Mouse (Mus musculus) embryonic fibroblast, embryonic 13.5 days (primary cell): ENCODE results near the gene Ptx3. TPM values are rescaled to one million over a fixed set of nuclear protein-coding genes. Genes with fewer than 3 reads are reported as not detected.
"Not testable (repeated sequence)": the region's sequence is repeated elsewhere in the genome, so short reads cannot be mapped to it uniquely, and the experiment has no call there.

Experiments
- H3K27ac ChIP-seq: 2 replicates; pipeline ENCODE4 v1.5.1; 2012; ENCODE audit warnings: low read length, control low read depth, inconsistent platforms; ENCODE audit not compliant: insufficient read depth
- H3K4me1 ChIP-seq: 2 replicates; pipeline ENCODE4 v1.6.1; 2011; ENCODE audit warnings: low read length; ENCODE audit not compliant: control insufficient read depth, insufficient read depth
- H3K4me3 ChIP-seq: 2 replicates; pipeline ENCODE4 v1.5.1; 2011; ENCODE audit warnings: mild to moderate bottlenecking, control low read depth, low read length; ENCODE audit not compliant: insufficient read depth
- CTCF ChIP-seq: IDR thresholded peaks from 2 replicates; pipeline ENCODE4 v1.5.1; 2011; ENCODE audit warnings: mild to moderate bottlenecking, control low read depth, low read length, moderate library complexity, borderline replicate concordance; ENCODE audit not compliant: insufficient read depth
- POLR2A ChIP-seq: IDR thresholded peaks from 2 replicates; pipeline ENCODE4 v1.6.1; 2011; ENCODE audit warnings: low read depth, mild to moderate bottlenecking, control low read depth, low read length, moderate library complexity
- polyA plus RNA-seq: library from polyadenylated mRNA; stranded (reverse); fragments of >200 nt; gene quantifications from 2 replicates; pipeline ENCODE4 v1.2.4, GENCODE M21; 2011; ENCODE audit warnings: low read depth; ENCODE audit not compliant: missing spikeins, insufficient read length

The Ptx3 gene
- polyA plus RNA-seq, 1 experiment: 165 TPM

- TF ChIP-seq CTCF (no peak), POLR2A (no peak)
- H3K4me3 ChIP-seq: no peak overlapping the region
- H3K4me1 ChIP-seq: 0 out of 2 replicates have a peak, but pooled peaks cover 3% of the 10 kb centered on the region
- H3K27ac ChIP-seq: peak overlapping the region; percentile 81
These were observed 5.3 kb downstream of the Ptx3 start for GRCm38 (mm10) chr3:66224931-66225537.

DNA sequence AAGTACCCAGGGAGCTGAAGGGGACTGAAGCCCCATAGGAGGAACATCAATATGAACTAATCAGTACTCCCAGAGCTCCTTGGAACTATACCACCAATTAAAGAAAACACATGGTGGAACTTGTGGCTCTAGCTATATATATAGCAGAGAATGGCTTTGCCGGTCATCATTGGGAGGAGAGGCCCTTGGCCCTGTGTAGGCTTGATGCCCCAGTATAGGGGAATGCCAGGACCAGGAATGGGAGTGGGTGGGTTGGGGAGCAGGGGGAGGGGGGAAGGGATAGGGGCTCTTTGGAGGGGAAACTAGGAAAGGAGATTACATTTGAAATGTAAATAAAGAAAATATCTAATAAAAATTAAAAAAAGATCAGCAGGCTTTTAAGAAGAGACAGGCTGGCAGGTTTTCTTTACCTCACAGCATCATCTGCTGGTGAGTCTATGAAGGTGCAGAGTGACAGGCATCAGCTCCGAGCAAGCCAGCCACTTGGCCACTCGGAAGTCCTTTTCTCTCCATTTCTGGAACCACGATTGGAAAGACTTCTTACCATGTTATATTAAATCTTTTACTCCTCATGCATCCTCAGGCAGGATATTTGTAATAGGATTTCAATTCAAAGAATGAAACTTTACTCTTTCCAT, 16.6 kb downstream of the Ptx3 start:
- TF ChIP-seq CTCF: peak; percentile 29; the same call in 1 of the 2 replicates
- H3K4me3 ChIP-seq, H3K27ac ChIP-seq, H3K4me1 ChIP-seq: not testable (repeated sequence)

DNA sequence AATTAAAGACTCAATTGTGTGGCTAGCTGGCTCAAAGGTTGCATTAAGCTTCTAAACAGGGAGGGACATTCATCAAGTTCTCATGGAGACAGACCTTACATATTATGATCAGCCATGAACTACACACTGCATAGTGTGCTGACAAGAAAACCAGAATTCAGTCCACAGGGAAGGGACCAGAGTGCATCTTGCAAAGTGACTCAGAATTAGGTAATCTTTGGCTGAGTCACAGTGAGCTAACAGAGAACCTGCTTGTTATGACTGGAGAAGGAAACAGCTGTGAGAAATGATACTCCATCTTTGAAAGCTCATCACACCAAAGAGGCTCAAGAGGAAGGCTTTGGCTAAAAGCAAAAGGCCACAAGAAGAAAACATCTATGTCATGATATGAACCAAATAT, 20.8 kb downstream of the Ptx3 start:
- Histone ChIP-seq H3K4me3 (no peak overlapping the region), H3K27ac (no peak overlapping the region), H3K4me1 (peaks cover 10% of the 10 kb centered on the region)
- TF ChIP-seq POLR2A: no peak
- TF ChIP-seq CTCF: no peak

- TF ChIP-seq CTCF: no peak
- TF ChIP-seq POLR2A: no peak
- Histone ChIP-seq H3K27ac (no peak overlapping the region), H3K4me1 (no peaks in the 10 kb centered on the region), H3K4me3 (no peak overlapping the region)
These were observed 32.1 kb downstream of the Ptx3 start for GRCm38 (mm10) chr3:66251842-66252241.

GRCm38 (mm10) chr3:66254504-66255105, 34.9 kb downstream of the Ptx3 start:
- H3K4me1 ChIP-seq: no peaks in the 10 kb centered on the region
- no peak overlapping the region for H3K27ac ChIP-seq
- no peak for TF ChIP-seq POLR2A
- no peak for TF ChIP-seq CTCF
- H3K4me3 ChIP-seq: no peak overlapping the region

DNA sequence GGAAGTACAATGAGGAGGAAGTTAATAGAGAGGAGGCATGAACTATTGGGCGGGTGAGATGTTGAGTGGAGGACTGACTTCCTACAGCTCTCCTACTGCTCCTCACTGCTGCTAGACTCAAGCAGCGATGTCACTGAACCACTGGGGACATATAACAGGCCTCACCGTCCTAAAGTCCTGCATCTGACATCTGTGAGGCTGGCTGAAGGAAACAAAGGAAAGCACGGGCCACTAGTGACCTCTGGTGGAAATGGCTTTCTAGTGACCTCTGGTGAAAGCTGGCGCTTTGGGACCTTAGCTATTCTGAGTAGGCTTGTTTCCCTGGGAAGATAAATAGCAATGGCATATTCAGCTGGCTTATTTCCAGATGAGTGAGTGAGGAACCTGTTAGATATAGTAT, 42.6 kb downstream of the Ptx3 start:
- no peak overlapping the region for H3K4me3 ChIP-seq
- H3K4me1 ChIP-seq: no peaks in the 10 kb centered on the region
- no peak for TF ChIP-seq POLR2A
- TF ChIP-seq CTCF: peak; percentile 33; the same call in 1 of the 2 replicates
- H3K27ac ChIP-seq: no peak overlapping the region

DNA sequence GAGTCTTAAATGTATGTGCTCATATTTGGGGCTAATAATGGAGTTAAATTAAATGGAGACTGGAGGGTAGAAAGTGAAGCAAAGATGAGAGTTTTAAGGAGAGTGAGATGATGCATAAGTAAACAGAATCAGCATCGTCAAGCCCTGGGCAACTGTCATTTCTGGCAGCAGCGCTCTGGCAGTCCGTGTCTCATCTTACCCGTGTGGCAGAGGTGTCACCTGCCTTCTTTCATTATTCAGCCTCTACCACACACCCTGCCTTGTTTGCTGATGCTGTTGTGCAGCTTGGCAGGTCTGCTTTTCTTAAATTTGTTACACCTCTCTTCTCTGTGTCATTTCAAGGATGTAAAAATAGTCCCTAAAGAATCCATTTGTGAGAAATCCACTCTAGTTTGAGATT, 43.6 kb downstream of the Ptx3 start:
- H3K4me1 ChIP-seq: no peaks in the 10 kb centered on the region
- H3K27ac ChIP-seq: no peak overlapping the region
- TF ChIP-seq CTCF: no peak
- TF ChIP-seq POLR2A: no peak
- no peak overlapping the region for H3K4me3 ChIP-seq

Other genes starting within 250 kb of the Ptx3 start
- 0.27 and 0.42 TPM in 2 replicates for gene Veph1, start 76.9 kb downstream of the Ptx3 start, polyA plus RNA-seq